Mouse (Mus musculus) kidney, adult 8-10 months (tissue): Measurements from ENCODE around the gene Slc9b1.

Experiments used
- DNase-seq, 2 experiments: peaks; one replicate each; pipeline ENCODE4 v3.0.0; 2022

Slc9b1 gene

DNA sequence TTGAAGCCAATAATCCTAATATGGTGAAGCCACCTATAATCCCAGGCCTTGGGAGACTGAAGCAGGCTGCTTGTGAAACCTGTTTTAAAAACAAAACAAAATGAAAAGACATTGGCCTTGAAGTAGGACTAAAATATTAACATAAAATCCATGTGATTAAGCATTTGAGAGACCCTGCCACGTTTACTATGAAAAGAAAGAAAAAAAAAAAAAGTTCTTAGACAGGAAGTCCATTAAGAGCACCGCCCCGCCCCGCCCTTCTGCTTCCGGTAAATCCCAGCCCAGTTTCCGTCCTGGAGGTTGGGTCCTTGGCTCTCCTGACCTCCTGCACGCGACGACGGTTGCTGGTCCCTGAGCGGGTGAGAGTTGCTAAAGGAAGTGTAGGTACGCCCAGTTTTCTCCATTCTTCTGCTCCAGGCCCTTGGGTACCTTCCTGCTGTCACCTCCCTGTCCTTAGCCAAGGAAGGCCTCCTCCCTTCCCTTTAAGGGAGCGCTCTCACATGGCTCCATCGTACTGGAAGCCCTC lies at the start of gene Slc9b1:
Slc9b1 (plus strand) TSS at position 291 of the 526 bp plus-strand sequence.
- peak in 1 of 2 experiments; percentile 4 for DNase-seq

DNA sequence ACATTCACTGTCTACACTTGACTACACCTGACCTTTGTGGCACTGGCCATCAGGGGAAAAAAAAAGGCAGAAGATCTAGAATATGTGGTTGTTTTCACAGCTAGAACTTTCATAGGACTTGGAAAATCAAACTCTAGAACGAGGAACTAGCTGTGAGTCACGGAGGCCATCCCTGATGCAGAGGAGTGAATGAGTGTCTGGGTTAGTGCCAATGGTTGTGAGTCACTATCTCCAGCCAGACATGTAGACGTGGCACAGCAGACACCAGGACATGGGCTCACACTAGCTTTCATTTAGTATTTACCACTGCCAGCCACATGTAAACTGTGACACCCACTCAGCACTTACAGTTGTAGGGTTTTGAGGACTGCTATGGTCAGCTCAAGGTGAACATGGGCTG lies 49.3 kb upstream of the Slc9b1 start:
- no peak for DNase-seq

DNA sequence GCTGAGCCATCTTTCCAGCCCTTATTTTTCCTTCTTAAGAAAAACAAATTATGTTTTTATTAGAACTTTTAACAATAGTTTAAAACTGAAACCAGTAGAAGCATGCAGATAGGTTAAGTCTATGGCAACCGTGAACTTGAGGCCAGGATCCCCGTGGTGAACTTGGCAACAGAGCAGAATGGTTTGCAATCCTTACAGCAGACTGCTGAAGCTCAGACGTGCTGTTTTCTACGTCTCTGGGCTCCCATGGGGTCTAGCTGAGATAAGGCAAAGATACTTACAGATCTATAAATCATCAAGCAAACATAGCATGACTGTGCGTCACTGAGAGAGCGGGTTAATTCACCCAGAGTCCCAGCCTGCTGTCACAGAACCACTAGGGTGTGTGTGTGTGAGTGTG lies 47.7 kb upstream of the Slc9b1 start:
- DNase-seq, result no peak

DNA sequence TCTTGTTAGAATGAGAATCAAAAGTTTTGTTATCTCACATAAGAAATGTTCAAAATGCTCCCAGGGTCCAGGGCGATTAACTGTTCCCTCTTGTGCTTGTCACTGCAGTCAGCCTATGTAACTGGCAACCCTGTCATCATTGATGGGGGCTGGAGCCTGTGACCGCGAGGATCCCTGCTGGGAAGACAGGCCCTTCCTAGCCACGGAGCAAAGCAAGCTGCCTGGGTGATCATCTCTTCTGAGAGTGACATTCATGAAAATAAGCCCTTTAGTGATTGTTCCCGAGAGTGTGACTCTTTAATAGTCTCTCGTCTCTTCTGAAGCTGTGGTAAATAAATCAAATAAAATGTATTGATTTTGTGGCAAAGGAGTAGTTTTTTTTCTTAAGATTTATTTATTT lies 43.8 kb upstream of the Slc9b1 start:
- DNase-seq, result no peak

DNA sequence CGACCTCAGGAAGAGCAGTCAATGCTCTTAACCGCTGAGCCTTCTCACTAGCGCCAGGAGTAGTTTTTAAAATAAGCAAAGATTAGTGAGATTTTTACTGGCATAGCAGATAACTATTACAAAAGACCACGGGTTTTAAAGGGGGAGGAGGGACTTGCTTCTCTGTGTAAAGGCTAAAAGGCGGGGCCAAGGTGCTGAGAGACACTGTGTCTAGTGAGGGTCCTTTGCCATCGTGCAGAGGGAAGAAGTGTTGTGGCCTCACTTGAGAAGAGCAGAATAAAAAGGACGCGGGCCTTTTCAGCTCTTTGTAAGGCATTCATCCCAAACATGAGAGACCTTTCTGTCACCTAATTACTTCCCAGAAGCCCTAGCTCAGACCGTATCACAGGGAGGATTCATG lies 43.3 kb upstream of the Slc9b1 start:
- DNase-seq, result no peak

DNA sequence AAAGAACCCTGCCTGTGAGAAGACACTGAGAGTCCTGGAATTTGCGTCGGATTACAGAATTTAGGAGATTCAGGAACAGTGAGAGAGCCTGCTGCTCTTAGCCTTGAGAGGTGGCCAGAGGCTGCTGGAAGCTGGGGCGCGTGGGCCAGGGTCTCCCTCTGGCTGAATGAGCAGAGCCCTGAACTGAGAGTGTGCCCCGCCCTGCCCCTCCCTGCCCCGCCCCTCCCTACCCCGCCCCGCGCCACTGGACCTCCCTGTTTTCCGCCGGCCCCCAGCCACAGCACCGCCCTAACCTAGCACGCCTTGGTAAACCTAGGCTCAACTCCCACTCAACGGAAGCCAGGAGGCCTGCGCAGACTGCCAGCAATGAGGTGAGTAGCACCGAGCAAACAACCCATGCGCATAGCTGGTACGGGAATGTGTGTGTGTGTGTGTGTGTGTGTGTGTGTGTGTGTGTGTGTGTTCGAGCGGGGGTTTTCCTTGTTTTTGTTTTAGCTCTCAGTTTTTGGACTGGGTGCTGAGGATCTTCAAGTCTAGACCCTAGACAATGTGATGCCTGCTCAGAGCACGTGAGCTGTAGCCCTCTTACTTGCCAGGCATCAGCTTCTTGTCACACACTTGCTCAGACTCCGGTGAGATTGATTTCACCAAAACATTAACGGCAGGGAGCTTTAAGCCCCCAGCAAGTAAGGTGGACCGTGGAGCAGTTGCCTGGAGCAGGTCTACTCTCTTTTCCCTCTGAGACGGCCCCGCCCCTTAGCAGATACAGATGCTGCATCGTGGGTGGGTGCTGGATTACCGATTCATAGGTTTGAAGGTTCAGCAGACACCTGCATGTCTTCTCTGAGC lies 40.2 kb upstream of the Slc9b1 start, which contains the start of gene Slc9b2:
Slc9b2 (plus strand) TSS at position 290 of the 849 bp plus-strand sequence.
- no peak for DNase-seq

DNA sequence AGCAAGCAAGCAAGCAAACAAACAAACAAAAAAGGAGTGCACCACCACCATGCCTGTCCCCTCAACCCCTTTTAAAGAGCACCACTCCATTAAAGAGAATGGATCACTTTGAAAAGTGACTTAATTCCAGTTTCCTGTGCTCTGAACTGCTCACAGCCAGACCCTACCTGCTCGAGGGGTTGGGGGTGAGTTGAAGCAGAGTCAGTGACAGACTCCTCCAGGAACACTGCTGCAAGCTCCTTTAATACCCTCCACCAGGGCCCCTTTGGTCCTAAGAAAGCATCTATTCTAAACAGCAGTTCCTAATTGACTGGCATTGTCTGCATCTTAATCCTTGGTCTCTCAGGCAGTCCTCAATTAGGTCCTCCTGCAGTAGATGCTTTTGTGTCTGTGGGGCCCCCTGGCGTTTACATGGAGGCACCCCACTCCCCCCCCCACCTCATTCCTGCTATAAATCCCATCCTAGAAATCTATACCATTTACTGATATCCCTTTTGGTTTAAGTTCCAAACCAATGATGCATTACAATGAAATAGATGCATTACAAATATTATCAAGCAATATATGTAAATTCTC lies 34.8 kb upstream of the Slc9b1 start:
- no peak for DNase-seq

DNA sequence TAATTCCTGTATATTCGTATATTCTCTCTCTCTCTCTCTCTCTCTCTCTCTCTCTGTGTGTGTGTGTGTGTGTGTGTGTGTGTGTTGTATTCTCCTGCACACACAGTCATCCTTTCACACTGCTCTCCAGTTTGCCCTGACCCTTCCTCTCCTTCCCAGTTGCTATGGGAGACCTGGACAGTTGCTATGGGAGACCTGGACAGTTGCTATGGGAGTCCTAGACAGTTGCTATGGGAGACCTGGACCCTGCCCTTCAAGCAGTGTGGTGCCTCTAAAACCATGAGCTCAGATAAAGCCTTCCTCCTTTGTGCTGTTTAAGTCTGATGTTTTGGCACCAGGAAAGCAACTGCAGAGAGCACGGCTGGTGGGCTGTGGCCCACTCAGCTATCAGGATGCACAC lies 34.1 kb upstream of the Slc9b1 start:
- DNase-seq, result no peak

DNA sequence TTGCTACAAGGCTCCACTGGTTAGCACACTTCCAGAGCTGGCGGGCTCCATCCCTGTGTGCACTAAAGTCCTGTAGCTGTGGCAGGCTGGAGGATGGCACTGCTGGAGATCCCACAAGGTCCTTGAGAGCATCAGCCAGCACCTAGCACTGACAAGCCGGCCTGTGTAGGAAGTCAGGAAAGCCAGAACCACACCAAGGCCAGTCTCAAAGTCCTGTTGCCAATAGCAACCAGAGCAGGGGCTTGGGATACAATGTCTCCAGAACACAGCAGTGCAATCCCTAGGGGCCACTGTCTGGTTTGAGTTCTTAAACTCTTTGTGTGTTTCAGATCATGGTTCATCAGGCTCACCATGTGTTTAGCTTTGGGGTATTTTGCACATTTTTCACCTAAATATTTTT lies 33.0 kb upstream of the Slc9b1 start:
- DNase-seq, result no peak

DNA sequence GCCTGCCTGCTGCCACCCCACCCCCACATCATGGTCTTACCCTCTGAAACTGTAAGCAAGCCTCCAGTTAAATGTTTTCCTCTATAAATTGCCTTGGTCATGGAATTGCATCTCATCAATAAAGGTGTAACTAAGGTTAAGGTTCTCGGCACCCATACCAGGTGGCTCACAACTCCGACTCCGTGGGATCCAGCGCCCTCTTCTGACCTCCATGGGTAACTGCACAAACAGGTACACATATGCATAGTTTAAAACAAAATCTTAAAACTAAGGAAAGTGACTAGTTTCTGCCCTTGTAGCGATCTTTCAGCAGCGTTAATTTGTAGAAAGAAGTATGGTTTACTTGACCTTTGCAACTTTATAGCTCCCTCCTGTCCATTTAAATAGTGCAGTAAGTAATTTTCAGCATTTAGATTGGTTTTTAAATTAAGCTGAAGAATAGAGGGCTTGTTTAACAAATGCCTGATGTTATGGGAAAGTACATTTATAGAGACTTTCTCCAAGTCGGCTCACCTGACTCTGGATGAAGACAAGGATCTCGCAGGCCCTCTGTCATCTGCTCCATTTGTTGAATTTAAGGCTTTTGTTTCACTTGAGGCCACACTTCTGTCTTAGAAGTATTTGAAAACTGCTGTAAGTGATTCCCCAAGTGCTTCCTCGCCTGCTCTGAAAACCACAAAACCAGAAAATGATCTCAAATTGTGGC lies 32.0 kb upstream of the Slc9b1 start:
- DNase-seq, result no peak

DNA sequence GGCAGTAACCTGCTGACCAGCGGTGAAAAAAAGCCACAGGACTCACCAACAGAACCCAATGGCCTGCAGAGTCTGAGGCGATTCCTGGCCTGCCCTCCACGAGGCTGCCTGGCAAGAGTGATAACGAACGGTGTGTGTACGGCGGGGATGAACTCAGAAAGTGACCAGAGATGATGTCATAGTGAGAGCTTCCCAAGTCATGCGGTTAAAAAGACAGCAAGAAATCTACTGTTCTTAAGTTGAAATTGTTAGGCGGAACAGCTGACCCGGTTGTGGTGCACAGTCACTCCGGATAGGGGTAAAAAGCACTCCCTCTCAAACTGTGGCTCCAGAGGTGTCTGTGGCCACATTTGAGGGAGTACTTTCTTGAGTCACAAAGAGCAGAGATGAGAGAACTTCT lies 29.5 kb upstream of the Slc9b1 start:
- no peak for DNase-seq

DNA sequence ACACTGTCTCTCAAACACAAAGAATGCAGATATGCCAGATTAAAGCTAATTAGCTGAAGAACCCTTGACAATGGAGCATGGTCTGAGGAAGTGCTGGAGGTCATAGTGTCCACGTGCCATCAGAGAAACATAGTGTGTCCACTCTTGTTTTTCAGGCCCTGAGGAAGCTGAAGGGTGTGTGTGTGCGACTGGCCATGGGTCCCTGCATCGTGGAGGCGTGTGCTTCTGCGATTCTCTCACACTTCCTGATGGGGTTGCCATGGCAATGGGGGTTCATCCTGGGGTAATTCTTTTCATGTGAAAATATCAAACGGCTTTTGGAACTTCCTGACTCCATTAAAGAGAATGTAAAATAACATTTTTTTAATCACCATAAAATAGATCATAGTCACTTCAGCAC lies 23.5 kb upstream of the Slc9b1 start:
- DNase-seq, result no peak

DNA sequence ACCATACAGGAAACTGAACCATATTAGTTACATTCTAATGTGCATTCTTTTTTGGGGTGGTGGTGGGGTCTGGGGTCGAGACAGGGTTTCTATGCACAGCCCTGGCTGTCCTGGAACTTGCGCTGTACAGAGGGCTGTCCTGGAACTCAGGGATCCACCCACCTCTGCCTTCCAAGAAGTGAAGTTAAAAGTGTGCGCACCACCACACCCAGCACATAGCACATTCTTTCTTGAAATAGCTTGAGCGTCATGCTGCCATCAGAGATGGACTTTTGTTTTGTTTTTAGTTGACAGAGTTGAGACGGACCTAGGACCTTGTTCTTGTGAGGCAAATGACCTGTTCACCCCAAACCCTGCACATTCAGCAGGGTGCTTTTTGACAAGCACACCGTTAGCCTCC lies 20.7 kb upstream of the Slc9b1 start:
- no peak for DNase-seq

DNA sequence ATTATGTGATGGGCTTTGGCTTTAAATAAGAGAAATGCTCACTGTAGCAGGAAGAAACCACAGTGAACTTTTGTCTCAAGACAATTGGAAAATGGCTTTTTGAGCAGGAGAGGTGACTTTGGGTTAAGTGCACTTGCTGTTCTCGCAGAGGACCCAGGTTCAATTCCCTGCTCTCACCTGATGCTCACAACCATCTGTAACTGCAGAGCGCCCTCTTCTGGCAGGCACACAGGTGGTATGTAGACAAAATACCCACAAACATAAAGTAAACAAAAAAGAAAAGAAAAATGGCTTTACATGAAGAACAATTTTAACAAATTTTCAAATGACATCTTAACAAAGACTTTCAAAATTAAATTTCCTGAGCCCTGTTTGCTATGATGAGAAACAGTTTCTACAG lies 20.2 kb upstream of the Slc9b1 start:
- DNase-seq, result peak in 1 of 2 experiments; percentile 15

DNA sequence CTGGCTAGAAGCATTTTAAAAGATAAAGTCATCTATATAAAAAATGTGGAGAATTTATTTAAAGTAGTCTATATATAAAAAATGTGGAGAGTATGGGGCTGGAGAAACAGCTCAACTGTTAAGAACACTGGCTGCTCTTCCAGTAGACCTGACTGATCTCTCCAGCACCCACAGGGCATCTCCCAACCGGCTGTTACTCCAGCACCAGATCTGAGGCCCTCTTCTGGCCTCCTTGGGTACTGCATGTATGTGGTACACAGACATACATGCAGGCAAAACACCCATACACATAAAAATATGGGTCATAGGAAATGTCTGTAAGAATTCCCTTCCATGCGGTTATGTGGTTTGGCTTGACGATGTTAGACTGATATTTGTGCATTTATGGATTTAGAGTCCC lies 19.3 kb upstream of the Slc9b1 start:
- peak; percentile 52 to 85 for DNase-seq

DNA sequence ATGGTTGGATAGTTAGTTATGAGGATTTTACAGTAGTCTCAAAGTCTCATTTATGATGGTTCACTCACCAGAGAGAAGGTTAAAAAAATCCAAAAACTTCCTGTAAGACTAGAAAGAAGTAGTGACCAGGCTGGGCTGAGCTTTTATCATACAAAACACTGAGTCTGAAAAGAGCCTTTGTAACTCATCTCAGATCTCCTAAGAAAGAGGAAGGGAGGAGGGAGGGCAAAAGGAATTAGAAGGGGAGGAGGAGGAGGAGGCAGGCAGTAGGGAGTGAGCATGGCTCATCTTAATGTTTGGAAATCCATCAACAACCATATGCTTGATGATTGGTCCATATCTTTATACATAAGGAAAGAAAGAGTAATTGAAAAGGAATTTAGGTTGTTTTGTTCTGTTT lies 15.1 kb upstream of the Slc9b1 start:
- no peak for DNase-seq

DNA sequence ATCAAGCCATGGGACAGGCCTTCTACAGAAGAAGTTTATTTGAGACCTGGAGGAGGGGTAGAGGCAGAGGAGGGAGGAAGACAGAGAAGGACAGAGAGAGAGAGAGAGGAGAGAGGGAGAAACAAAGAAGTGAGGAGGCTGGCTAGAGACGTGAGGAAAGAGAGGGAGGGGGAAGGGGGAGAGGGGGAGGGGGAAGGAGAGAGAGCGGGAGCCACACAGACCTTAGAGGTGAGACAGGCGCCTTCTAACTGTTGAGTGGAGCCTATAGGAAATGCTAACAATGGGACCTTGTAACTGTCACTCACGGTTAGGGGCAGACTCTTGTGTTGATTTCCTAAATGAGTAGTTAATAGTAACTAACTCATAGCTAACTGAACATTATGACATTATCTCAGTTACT lies 14.1 kb upstream of the Slc9b1 start:
- no peak for DNase-seq

DNA sequence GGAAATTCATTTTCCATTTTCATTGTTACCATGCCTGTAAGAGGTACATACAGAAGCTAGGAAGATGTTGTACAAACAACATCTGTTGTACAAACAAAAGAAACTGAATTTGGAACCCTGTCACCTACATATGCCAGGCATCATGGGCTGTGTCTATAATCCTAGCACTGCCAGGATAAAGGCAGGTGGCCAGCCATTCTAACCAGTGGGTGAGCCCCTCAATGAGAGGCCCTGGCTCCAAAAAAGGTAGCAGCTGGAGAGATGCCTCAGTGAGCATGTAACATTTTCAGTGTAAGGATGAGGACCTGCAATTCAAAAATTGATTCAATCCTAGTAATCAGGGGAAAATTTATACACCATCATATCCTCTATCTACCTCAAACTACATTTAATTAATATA lies 1.2 kb downstream of the Slc9b1 start:
- no peak for DNase-seq

DNA sequence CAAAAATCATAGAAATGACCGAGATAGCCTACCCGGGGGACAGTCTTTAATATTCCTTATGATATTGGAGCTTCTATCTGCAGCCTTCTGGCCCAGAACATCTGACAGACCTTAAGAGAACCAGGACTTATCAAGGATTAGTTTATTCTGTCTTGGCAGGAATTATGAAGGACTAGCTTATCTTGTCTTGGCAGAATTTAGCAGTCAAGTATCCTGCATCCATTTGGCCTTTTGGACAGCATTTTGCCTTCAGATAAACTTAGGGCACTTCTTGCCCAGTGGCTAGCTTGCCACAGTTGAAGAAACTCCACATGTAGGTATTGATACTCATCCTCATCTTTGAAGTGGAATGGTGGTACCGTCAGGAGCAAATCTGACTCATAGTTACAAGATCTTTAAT lies 4.0 kb downstream of the Slc9b1 start:
- no peak for DNase-seq

DNA sequence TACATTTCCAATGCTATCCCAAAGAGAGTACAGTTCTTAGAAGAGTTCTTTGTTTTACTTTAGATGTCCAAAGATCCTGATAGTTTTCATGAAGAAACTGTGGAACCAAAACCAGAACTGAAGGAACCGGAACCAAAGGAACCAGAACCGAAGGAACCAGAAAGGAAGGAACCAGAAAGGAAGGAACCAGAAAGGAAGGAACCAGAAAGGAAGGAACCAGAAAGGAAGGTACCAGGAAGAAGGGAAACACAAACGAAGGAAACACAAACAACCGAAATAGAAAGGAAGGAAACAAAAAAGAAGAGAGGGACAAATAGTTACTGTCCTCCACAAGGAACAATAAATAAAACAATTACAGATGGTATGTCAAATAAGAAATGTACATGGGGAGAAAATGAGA lies 9.6 kb downstream of the Slc9b1 start:
- no peak for DNase-seq

DNA sequence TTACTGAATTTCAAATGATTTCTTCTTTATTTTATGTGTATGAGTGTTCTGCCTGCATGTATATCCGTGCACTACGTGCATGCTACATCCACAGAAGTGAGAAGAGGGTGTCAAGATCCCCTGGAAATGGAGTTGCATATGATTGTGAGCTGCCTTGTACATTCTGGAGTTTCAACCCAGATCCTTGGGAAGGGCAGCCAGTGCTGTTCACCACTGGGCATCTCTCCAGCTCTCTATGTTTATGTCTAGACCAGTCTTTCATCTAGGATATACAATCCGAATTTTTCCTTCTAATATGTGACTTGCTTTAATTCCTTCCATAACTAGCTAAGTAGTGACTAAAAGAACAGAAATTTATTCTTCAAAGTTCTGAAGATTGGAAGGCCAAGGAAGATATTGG lies 28.0 kb downstream of the Slc9b1 start:
- DNase-seq, result no peak

DNA sequence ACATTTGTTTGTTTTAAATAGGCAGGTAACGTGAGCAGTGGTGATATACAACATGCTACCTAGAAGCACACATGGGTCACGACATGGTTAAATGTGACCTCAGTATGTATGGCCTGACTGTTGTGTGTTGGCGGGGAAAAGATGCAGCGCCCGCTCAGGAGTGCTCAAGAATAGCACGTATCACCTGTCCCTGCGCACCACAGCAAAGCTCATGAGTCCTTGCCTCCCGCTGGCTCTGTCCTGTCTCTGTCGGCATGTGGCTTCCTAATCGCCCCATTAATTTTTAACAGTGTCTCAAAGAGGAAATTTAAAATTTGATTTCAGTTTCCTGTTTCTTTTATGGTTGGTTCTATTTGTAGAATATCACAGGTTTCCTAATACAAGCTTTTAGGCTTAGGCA lies 29.6 kb downstream of the Slc9b1 start:
- DNase-seq, result no peak

DNA sequence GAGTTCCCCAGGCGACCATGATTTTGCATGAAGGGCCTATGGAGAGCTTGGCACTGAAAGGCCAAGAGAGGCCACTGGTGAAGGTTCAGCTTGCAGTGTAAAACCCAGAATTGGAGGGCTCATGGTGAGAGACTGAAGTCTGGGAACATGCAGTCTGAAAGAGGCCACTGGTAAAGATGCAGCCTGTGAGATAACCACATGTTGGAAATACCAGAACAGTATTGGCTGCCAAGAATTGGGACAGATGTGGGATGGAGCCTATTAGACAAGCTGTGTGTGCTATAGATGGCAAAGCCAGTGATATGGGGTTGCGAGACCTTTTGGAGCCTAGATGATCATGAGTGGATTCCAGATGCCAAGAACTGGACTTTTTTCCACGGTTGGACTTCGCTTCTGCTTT lies 32.0 kb downstream of the Slc9b1 start:
- DNase-seq, result no peak

DNA sequence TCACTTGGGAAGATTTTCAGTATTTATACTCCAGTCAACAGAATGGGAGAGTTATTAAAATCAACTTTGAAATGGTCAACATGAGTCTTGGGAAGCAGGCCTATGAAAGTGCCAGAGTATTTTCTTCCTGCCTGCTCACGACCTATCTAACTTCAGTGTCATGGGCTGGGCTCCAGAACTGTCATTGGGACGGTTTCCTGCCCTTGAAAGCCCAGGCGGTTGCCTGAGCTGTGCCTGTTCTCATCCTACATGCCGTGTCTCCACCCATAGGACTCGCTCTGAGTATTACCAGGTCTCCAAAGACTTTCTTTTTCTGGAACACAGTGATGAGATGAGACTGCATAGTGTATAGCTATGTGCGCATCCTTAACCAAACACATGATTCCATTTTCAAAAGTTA lies 45.4 kb downstream of the Slc9b1 start:
- DNase-seq, result no peak
